Mouse (Mus musculus) lung, adult 2 months (tissue): Measurements from ENCODE around the gene Xxylt1.

Source experiments
- CTCF ChIP-seq: fragments of 200-500 bp; IDR thresholded peaks from 2 replicates; pipeline ENCODE4 v1.5.1; 2011; ENCODE audit warnings: mild to moderate bottlenecking, low read length, control low read depth; ENCODE audit not compliant: insufficient read depth
- POLR2A ChIP-seq: fragments of 200-500 bp; IDR thresholded peaks from 2 replicates; pipeline ENCODE4 v1.6.1; 2011; ENCODE audit warnings: low read depth, mild to moderate bottlenecking, control low read depth, low read length, borderline replicate concordance; ENCODE audit errors: extremely low read depth

GRCm38 (mm10) chr16:31041566-31041965, 39.7 kb downstream of the Xxylt1 start:
- no peak for TF ChIP-seq CTCF
- TF ChIP-seq POLR2A: no peak
